15 mouse cellular contexts compared by ENCODE assay signal in genomic region chr6:129248243-129248642, GRCm38 (mm10). TPM values are rescaled to one million over a fixed set of nuclear protein-coding genes. Genes with fewer than 3 reads are reported as not detected.
DNase-seq lines count a peak whose midpoint lies in the region; ATAC-seq and TF ChIP-seq lines count a peak whose summit lies in the region.
"Had no signal": no experiment of that assay in that cellular context is flagged by ENCODE, and none has a peak within 500 bp of the region (broad histone marks: within the 10 kb centered on the region; RNA-seq: fewer than 3 reads in every experiment).

No protein-coding gene starts in this region.

- ATAC-seq in midbrain, postnatal 0 days (ENCODE audit: low FRiP score): no peak
- ATAC-seq in midbrain, embryonic 14.5 days (ENCODE audit: low FRiP score, low TSS enrichment): no peak
- ATAC-seq: forebrain, embryonic 13.5 days had no signal

- intact Hi-C loops in gastrocnemius, adult 2 months (cut with DNase I): no loop called here

- H3K4me3 ChIP-seq in gastrocnemius, adult 2 months: no peak overlapping the region
- no peak overlapping the region for H3K4me3 ChIP-seq in midbrain, postnatal 0 days (ENCODE audit: low read depth, low read length)
- H3K4me3 ChIP-seq in midbrain, embryonic 14.5 days (replicated peaks; ENCODE audit: low read depth, low read length): no peak overlapping the region
- H3K4me3 ChIP-seq: forebrain, embryonic 13.5 days; hindbrain, embryonic 15.5 days; limb, embryonic 15.5 days; midbrain, embryonic 12.5 days had no signal

- no peak overlapping the region for H3K4me2 ChIP-seq in midbrain, postnatal 0 days (ENCODE audit: low read depth, low read length, poor library complexity, severe bottlenecking)
- H3K4me2 ChIP-seq in midbrain, embryonic 14.5 days (ENCODE audit: low read length): no peak overlapping the region
- H3K4me2 ChIP-seq: forebrain, embryonic 13.5 days; hindbrain, embryonic 15.5 days; limb, embryonic 15.5 days; midbrain, embryonic 12.5 days had no signal

- DNase-seq in gastrocnemius, adult 2 months: no peak
- DNase-seq in gastrocnemius, postnatal 4 days (ENCODE audit: low spot score in 2 of 2): no peak
- DNase-seq in midbrain, postnatal 0 days (ENCODE audit: low spot score): no peak
- DNase-seq in midbrain, embryonic 14.5 days: no peak
- peak; percentile 44 for DNase-seq in ZHBTc4 (ENCODE audit: low read depth, low spot score)
- peak; percentile 21 for DNase-seq in retina, embryonic 14.5 days (ENCODE audit: low spot score)
- no peak for DNase-seq in adrenal gland, postnatal 10 days
- no peak for DNase-seq in c-Kit-positive CD71-positive TER-119-positive erythroid progenitor cells, embryonic 14.5 days (ENCODE audit: low spot score)
- DNase-seq: cerebellum, postnatal 36 days; heart, adult 18-20 months had no signal

- H3K27ac ChIP-seq in gastrocnemius, adult 2 months: no peak overlapping the region
- no peak overlapping the region for H3K27ac ChIP-seq in midbrain, postnatal 0 days (ENCODE audit: low read depth, low read length)
- no peak overlapping the region for H3K27ac ChIP-seq in midbrain, embryonic 14.5 days (replicated peaks; ENCODE audit: low read depth, low read length)
- H3K27ac ChIP-seq: forebrain, embryonic 13.5 days; hindbrain, embryonic 15.5 days; limb, embryonic 15.5 days; midbrain, embryonic 12.5 days had no signal

- H3K9ac ChIP-seq in midbrain, postnatal 0 days (replicated peaks; ENCODE audit: low read length, poor library complexity, severe bottlenecking): no peak overlapping the region
- H3K9ac ChIP-seq in midbrain, embryonic 14.5 days (replicated peaks; ENCODE audit: low read length): no peak overlapping the region
- H3K9ac ChIP-seq: forebrain, embryonic 13.5 days; hindbrain, embryonic 15.5 days; limb, embryonic 15.5 days; midbrain, embryonic 12.5 days had no signal

- H3K27me3 ChIP-seq in midbrain, postnatal 0 days (ENCODE audit: insufficient read depth, low read length): no peaks in the 10 kb centered on the region
- no peaks in the 10 kb centered on the region for H3K27me3 ChIP-seq in midbrain, embryonic 14.5 days (ENCODE audit: control insufficient read depth, insufficient read depth, low read length)
- H3K27me3 ChIP-seq: forebrain, embryonic 13.5 days; hindbrain, embryonic 15.5 days; limb, embryonic 15.5 days; midbrain, embryonic 12.5 days had no signal

- peak; percentile 62 for TF ChIP-seq CTCF in gastrocnemius, adult 2 months (IDR thresholded peaks at IDR 0.05)
- peak; percentile 33 for TF ChIP-seq CTCF in midbrain, postnatal 0 days (IDR thresholded peaks at IDR 0.05)

- no peaks in the 10 kb centered on the region for H3K9me3 ChIP-seq in midbrain, postnatal 0 days (ENCODE audit: low read length)
- no peaks in the 10 kb centered on the region for H3K9me3 ChIP-seq in midbrain, embryonic 14.5 days (ENCODE audit: control insufficient read depth, low read length)
- H3K9me3 ChIP-seq: forebrain, embryonic 13.5 days; hindbrain, embryonic 15.5 days; limb, embryonic 15.5 days; midbrain, embryonic 12.5 days had no signal

- no peaks in the 10 kb centered on the region for H3K36me3 ChIP-seq in midbrain, postnatal 0 days (ENCODE audit: insufficient read depth, low read length)
- H3K36me3 ChIP-seq in midbrain, embryonic 14.5 days (ENCODE audit: control insufficient read depth, insufficient read depth, low read length): no peaks in the 10 kb centered on the region
- H3K36me3 ChIP-seq: hindbrain, embryonic 15.5 days; limb, embryonic 15.5 days; midbrain, embryonic 12.5 days had no signal

- H3K4me1 ChIP-seq in midbrain, postnatal 0 days (ENCODE audit: insufficient read depth, low read length): no peaks in the 10 kb centered on the region
- H3K4me1 ChIP-seq in midbrain, embryonic 14.5 days (ENCODE audit: control insufficient read depth, insufficient read depth, low read length): no peaks in the 10 kb centered on the region
- H3K4me1 ChIP-seq: forebrain, embryonic 13.5 days; hindbrain, embryonic 15.5 days; limb, embryonic 15.5 days; midbrain, embryonic 12.5 days had no signal

RNA-seq across cellular contexts. Expression of gene Cd69, which starts 27.0 kb away (rescaled TPM):
- not detected for total RNA-seq in gastrocnemius, adult 2 months (2021)
- total RNA-seq in gastrocnemius, postnatal 4 days (2021): under 1 TPM; 0.18 to 0.34 TPM
- not detected in 2 replicates for total RNA-seq in midbrain, postnatal 0 days (2014; rRNA removed)
- polyA plus RNA-seq in midbrain, postnatal 0 days (2015; fragmentation: Nextera tagmentation; extraction: Ambion mirVana): not detected in 2 replicates
- 0.21 TPM in 1 of 2 replicates, not detected in the other for polyA plus RNA-seq in midbrain, embryonic 14.5 days (2014; fragmentation: Nextera tagmentation; extraction: Ambion mirVana)
- 1 to 10 TPM; 1.1 to 1.4 TPM for total RNA-seq in adrenal gland, postnatal 10 days (2021)
- total RNA-seq: layer of hippocampus, adult 18-20 months had no signal
- polyA plus RNA-seq: forebrain, embryonic 13.5 days; hindbrain, embryonic 15.5 days; midbrain, embryonic 12.5 days had no signal

Comparison
In these comparisons a context has a peak if more than half of its experiments do, and no peak if none do; other contexts are left out.
1. DNase-seq: peak in ZHBTc4 (single experiment) and retina, embryonic 14.5 days (single experiment); none in gastrocnemius, adult 2 months (single experiment), gastrocnemius, postnatal 4 days (0 of 2), midbrain, postnatal 0 days (single experiment), midbrain, embryonic 14.5 days (single experiment), adrenal gland, postnatal 10 days (single experiment) and c-Kit-positive CD71-positive TER-119-positive erythroid progenitor cells, embryonic 14.5 days (single experiment).